Mouse (Mus musculus) lung, adult 2 months (tissue): ENCODE measurements around the gene Tmem115. TPM values are rescaled to one million over a fixed set of nuclear protein-coding genes. Genes with fewer than 3 reads are reported as not detected.
A peak's percentile ranks its signal among the peaks of the same experiment; 100 is the strongest.

Experiments
- DNase-seq: peaks from one replicate; pipeline ENCODE4 v3.0.0; 2022
- H3K4me1 ChIP-seq: fragments of 200-500 bp; 2 replicates; pipeline ENCODE4 v1.6.1; 2011; ENCODE audit warnings: low read length; ENCODE audit not compliant: control insufficient read depth, insufficient read depth
- H3K4me3 ChIP-seq: fragments of 200-500 bp; replicated peaks from 2 replicates; pipeline ENCODE3; 2011; ENCODE audit warnings: low read depth, mild to moderate bottlenecking, control low read depth, low read length; ENCODE audit errors: extremely low read depth
- CTCF ChIP-seq: fragments of 200-500 bp; IDR thresholded peaks from 2 replicates; pipeline ENCODE4 v1.5.1; 2011; ENCODE audit warnings: mild to moderate bottlenecking, low read length, control low read depth; ENCODE audit not compliant: insufficient read depth
- POLR2A ChIP-seq: fragments of 200-500 bp; IDR thresholded peaks from 2 replicates; pipeline ENCODE4 v1.6.1; 2011; ENCODE audit warnings: low read depth, mild to moderate bottlenecking, control low read depth, low read length, borderline replicate concordance; ENCODE audit errors: extremely low read depth
- WGBS: fragments of 180-500 bp; shearing (Covaris S2); methylation state at CpG from one replicate; pipeline ENCODE4 v1.1.7; 2018; 5-methylcytosine and 5-hydroxymethylcytosine counted together
- polyA plus RNA-seq: library from polyadenylated mRNA; depleted of rRNA; stranded (reverse); fragments of >200 nt; gene quantifications from 2 replicates; pipeline ENCODE4 v1.2.3, GENCODE M21; 2012

Tmem115 gene
- polyA plus RNA-seq, 1 experiment: 57.6 TPM

GRCm38 (mm10) chr9:107541005-107541404, 7.3 kb downstream of the Tmem115 start:
- TF ChIP-seq CTCF (no peak), POLR2A (no peak)
- Histone ChIP-seq H3K4me3 (no peak overlapping the region), H3K4me1 (peaks cover 19% of the 10 kb centered on the region)
- no peak for DNase-seq
- WGBS: 21% methylated on average over 10 of the region's 10 CpGs

- H3K4me1 ChIP-seq: peaks cover 13% of the 10 kb centered on the region
- TF ChIP-seq POLR2A (peak; percentile 69; the same call in 1 of the 2 replicates), CTCF (no peak)
- peak within 1 kb of the TSS; percentile 95 for H3K4me3 ChIP-seq
- WGBS: under 1% methylated on average over 46 of the region's 46 CpGs
- peak; percentile 96 for DNase-seq
Observed at GRCm38 (mm10) chr9:107541474-107542351, 8.0 kb downstream of the Tmem115 start, which contains the start of the genes Cyb561d2 and Nprl2. Gene Cyb561d2, minus strand, starts transcription at chr9:107542193. Gene Nprl2, plus strand, starts transcription at chr9:107542226.

GRCm38 (mm10) chr9:107542352-107542686, 8.6 kb downstream of the Tmem115 start:
- peak overlapping the region; percentile 95 for H3K4me3 ChIP-seq
- no peak for DNase-seq
- TF ChIP-seq CTCF (no peak), POLR2A (no peak)
- peaks cover 9% of the 10 kb centered on the region; the same call in 1 of the 2 replicates for H3K4me1 ChIP-seq
- WGBS: 2% methylated on average over 11 of the region's 11 CpGs

DNA sequence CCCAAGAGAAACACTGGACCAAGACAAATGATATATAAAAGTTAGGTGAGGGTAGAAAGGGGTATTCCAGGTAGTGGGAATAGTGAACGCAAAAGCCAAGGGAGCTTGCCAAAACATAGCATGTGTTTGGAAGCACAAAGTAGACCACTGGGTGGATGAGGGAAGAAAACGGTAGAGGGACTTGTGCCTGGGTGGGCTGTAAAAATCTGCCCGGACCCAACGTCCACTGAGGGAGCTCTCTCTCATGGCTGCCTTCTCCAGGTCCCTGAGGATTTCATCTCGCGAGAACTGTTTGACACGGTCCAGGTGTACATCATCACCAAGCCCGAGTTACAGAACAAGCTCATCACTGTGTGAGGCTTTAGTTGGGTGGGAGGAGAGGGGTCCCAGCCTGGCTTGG, 9.0 kb downstream of the Tmem115 start:
- DNase-seq: no peak
- Histone ChIP-seq H3K4me3 (no peak overlapping the region), H3K4me1 (peaks cover 9% of the 10 kb centered on the region; the same call in 1 of the 2 replicates)
- WGBS: 32% methylated on average over 8 of the region's 8 CpGs
- no peak for TF ChIP-seq POLR2A
- no peak for TF ChIP-seq CTCF

GRCm38 (mm10) chr9:107543299-107543698, 9.6 kb downstream of the Tmem115 start:
- Histone ChIP-seq H3K4me3 (no peak overlapping the region), H3K4me1 (peaks cover 9% of the 10 kb centered on the region; the same call in 1 of the 2 replicates)
- 88% methylated on average over 11 of the region's 11 CpGs for WGBS
- no peak for TF ChIP-seq POLR2A
- TF ChIP-seq CTCF: no peak
- no peak for DNase-seq

DNA sequence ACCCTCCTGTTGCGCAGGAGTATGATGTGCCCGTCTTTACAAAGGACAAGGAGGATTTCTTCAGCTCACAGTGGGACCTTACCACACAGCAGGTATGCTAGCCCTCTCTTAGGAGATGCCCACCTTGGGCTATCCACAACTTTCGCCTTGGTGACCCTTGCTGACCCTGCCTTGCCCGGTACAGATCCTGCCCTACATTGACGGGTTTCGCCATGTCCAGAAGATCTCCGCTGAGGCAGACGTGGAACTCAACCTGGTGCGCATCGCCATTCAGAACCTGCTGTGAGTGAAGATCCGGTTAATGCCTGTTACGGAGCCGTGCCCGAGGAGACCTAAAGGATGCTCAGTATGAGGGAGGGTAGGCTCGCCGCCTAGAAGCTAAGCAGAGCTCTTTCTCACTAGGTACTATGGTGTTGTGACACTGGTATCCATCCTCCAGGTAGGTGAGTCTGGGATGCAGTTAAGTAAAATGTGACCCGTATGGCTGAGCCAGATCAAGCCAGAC, 10.5 kb downstream of the Tmem115 start:
- no peak for DNase-seq
- 94% methylated on average over 17 of the region's 17 CpGs for WGBS
- TF ChIP-seq CTCF (no peak), POLR2A (no peak)
- H3K4me3 ChIP-seq: no peak overlapping the region
- peaks cover 9% of the 10 kb centered on the region; the same call in 1 of the 2 replicates for H3K4me1 ChIP-seq

DNA sequence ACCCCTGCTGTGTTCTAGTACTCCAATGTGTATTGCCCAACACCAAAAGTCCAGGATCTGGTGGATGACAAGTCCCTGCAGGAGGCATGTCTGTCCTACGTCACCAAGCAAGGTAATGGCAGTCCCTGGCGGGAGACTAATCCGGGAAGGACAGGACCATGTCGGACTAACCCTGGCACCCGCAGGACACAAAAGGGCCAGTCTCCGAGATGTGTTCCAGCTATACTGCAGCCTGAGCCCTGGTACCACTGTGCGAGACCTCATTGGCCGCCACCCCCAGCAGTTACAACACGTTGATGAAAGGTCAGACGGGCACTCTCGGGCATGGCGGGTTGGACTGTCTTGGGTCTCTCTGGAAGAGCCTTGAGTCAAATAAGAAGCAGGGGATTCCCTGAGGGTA, 11.0 kb downstream of the Tmem115 start:
- no peak for DNase-seq
- H3K4me3 ChIP-seq: no peak overlapping the region
- 92% methylated on average over 12 of the region's 12 CpGs for WGBS
- no peak for TF ChIP-seq POLR2A
- TF ChIP-seq CTCF: no peak
- H3K4me1 ChIP-seq: peaks cover 9% of the 10 kb centered on the region; the same call in 1 of the 2 replicates

DNA sequence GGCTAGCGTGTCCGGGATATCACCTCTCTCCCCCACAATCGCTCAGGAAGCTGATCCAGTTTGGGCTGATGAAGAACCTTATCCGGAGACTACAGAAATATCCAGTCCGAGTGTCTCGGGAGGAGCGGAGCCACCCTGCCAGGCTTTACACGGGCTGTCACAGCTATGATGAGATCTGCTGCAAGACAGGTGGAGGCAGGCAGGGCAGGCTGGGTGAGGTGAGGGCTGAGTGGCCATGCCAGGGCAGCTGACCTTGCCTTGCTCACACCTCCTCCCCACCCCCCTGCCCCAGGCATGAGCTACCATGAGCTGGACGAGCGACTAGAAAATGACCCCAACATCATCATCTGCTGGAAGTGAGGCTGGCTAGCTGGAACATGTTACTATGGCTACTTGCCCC, 11.5 kb downstream of the Tmem115 start:
- Histone ChIP-seq H3K4me1 (peaks cover 9% of the 10 kb centered on the region; the same call in 1 of the 2 replicates), H3K4me3 (no peak overlapping the region)
- no peak for TF ChIP-seq CTCF
- no peak for TF ChIP-seq POLR2A
- 84% methylated on average over 10 of the region's 10 CpGs for WGBS
- DNase-seq: no peak

GRCm38 (mm10) chr9:107545602-107546001, 11.9 kb downstream of the Tmem115 start:
- Histone ChIP-seq H3K4me1 (peaks cover 10% of the 10 kb centered on the region), H3K4me3 (no peak overlapping the region)
- 12% methylated on average over 3 of the region's 3 CpGs for WGBS
- DNase-seq: peak; percentile 72
- TF ChIP-seq POLR2A (no peak), CTCF (peak; percentile 87)
